Mouse (Mus musculus) central nervous system, embryonic 11.5 days (tissue): ENCODE measurements around the gene Supt20. TPM values are rescaled to one million over a fixed set of nuclear protein-coding genes. Genes with fewer than 3 reads are reported as not detected.

Experiments
- polyA plus RNA-seq: library from polyadenylated mRNA; depleted of rRNA; stranded (reverse); fragments of >200 nt; gene quantifications from 2 replicates; pipeline ENCODE4 v1.2.3, GENCODE M21; 2012; rRNA removed

Gene Supt20
- 71.1 and 122 TPM in 2 replicates for polyA plus RNA-seq

GRCm38 (mm10) chr3:54692202-54693055 lies at the start of gene Supt20:
Gene Supt20, plus strand, starts transcription at chr3:54692807.

GRCm38 (mm10) chr3:54714253-54714652 lies 21.6 kb downstream of the Supt20 start, which contains the start of gene Gm21958:
Gene Gm21958, minus strand, starts transcription at chr3:54714353.

GRCm38 (mm10) chr3:54735247-54736046 lies 42.8 kb downstream of the Supt20 start, which contains the start of the genes Exosc8 and Alg5:
Gene Exosc8, minus strand, starts transcription at chr3:54735393.
Gene Alg5, plus strand, starts transcription at chr3:54735539.

GRCm38 (mm10) chr3:54755145-54756041 lies 62.8 kb downstream of the Supt20 start, which contains the start of gene Smad9:
Gene Smad9, plus strand, starts transcription at chr3:54755582.

Other genes with a start within 250 kb of the Supt20 start
- not detected in 2 replicates for gene Gm21958, start 21.5 kb downstream of the Supt20 start, polyA plus RNA-seq
- 161 and 178 TPM in 2 replicates for gene Exosc8, start 42.6 kb downstream of the Supt20 start, polyA plus RNA-seq
- 27.1 and 36.2 TPM in 2 replicates for gene Alg5, start 42.7 kb downstream of the Supt20 start, polyA plus RNA-seq
- gene Smad9, start 62.8 kb downstream of the Supt20 start, polyA plus RNA-seq = 0.60 and 2.2 TPM in 2 replicates
- 49.3 and 64.2 TPM in 2 replicates for gene Rfxap, start 115.0 kb downstream of the Supt20 start, polyA plus RNA-seq
- 1.8 and 2.0 TPM in 2 replicates for gene Sertm1, start 223.1 kb downstream of the Supt20 start, polyA plus RNA-seq